Mouse (Mus musculus) c-Kit-positive CD71-negative TER-119-negative erythroid progenitor cells, embryonic 14.5 days (primary cell): ENCODE results near the gene Htr1b.

Experiments used
- DNase-seq: peaks from one replicate; pipeline ENCODE4 v3.0.0-alpha.2; 2013; ENCODE audit warnings: low read depth

The Htr1b gene

GRCm38 (mm10) chr9:81633437-81633973 lies at the start of gene Htr1b:
Gene Htr1b (minus strand): TSS chr9:81633828.
- DNase-seq: no peak

DNA sequence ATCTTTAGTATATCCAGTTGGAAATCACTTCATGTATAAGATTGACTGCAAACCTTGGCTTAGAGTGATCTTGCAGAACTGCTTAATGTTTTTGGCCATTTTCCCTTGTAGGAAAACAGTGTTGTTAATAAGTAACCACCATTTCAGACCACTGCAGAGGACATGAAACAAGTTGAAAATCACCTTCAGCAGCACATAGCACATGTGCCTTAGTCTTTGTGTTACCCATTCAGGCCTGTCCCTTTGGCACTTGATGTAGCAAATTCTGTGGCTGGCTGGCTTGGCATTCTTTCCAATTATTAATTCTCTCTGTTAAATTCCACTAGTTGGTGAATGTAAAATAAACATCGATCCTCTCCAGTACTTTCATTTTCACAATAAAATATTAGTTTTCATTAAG lies 43.1 kb upstream of the Htr1b start:
- DNase-seq: no peak

DNA sequence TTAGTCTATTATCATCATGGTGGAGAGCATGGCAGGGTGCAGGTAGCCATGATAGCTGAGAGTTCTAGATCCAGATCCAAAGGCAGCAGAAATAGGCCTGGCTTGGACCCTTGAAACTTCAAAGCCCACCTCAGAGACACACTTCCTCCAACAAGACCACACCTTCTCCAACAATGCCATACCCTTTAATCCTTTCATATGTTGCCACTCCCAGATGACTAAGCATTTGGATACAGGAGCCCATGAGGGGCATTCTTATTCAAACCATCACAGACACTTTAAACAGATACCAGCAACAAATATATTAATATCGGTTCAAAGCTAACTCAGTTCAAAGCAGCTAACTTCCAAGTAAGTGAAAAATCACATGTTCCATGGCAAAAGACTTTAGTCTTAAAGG lies 3.9 kb upstream of the Htr1b start:
- no peak for DNase-seq

DNA sequence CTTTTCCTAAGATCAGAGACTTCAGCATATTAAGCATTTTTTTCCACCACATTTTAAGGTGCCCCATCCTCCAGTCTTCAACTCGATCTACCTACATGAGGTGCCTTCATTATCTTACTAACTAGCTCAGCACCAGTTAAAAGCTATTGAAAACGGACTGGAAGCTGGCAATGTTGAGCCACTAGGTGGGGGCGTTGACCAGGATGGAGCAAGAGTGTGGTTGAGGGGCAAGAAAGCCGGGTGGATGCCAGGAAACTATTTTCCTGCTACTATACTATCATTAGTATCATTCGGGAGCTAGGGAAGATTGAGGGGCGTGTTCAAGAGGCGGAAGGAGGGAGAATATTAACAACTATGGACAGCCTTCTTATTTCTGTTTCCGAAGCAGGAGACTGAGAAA lies 1.5 kb upstream of the Htr1b start:
- DNase-seq: no peak

GRCm38 (mm10) chr9:81634163-81634562 lies 535 bp upstream of the Htr1b start:
- no peak for DNase-seq

GRCm38 (mm10) chr9:81632736-81633436 lies 742 bp downstream of the Htr1b start:
- no peak for DNase-seq

DNA sequence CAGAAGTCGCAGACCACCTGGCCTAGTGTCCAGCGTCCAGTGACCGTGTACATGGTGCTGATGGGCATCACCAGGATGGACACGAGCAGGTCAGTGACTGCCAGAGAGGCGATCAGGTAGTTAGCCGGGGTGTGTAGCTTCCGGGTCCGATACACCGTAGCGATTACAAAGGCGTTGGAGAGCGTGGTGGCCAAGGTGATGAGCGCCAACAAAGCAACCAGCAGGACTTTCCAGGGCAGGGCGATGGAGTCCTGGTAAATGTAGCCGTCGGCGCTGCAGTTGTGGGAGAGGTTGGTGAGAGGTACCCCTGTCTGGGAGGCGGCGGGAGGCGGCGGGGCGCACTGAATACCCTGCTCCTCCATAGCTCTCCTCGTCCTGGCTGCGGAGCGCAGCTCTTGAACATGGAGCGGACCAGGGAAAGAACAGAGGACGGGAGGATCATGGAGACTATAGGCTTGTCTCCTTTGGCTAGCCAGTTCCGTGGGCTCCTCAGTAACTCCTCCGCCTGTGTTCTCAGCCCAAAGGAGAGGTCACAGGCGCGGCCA lies 1.4 kb downstream of the Htr1b start:
- no peak for DNase-seq

DNA sequence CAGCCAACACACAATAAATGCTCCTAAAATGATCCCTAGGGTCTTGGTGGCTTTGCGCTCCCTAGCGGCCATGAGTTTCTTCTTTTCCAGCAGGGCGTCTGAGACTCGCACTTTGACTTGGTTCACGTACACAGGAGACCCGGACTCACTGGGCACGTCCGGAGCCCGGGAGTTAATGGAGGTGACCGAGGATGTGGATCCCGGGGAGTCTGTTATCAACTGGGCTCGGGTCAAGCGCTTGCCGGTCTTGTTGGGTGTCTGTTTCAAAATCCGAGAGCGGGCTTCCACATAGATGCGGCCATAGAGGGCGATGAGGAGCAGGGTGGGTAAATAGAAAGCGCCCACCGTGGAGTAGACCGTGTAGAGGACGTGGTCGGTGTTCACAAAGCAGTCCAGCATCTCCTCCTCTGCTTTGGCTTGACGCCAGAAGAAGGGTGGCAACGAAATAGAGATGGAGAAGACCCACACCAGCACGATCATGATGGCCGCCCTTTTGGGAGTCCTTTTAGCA lies 2.0 kb downstream of the Htr1b start:
- DNase-seq: no peak

DNA sequence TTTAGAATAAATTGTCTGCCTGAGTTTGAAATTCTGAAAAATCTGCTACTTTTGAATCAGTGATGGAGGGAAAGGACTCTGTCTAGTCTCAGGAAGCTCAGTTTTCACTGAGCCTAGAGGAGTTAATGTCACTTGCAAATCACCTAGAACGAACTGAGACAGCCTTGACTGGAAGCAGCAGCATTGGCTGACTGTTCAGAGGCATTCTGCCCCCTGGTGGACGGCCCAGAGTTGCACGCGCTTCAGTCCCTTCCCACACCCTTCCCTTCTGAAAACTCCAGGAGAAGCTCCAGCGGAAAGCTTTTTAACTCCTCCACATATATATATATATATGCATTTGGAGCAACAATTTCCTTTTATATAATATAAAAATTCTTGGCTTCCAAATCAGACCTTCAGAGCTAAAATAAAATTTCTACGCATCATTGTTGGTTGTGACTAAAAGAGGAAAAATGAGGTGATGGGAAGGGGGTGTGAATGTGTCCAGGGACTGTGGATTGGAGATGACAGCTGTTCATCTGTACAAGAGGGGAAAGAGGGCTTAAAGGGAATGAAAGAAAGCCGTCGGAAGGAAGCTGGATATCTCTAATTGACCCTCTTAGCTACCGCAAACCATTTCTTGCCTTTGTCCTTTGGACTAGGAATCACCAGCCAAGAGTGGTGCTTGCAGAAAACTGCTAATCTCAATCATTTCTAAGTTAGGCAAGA lies 6.6 kb downstream of the Htr1b start:
- DNase-seq: no peak

DNA sequence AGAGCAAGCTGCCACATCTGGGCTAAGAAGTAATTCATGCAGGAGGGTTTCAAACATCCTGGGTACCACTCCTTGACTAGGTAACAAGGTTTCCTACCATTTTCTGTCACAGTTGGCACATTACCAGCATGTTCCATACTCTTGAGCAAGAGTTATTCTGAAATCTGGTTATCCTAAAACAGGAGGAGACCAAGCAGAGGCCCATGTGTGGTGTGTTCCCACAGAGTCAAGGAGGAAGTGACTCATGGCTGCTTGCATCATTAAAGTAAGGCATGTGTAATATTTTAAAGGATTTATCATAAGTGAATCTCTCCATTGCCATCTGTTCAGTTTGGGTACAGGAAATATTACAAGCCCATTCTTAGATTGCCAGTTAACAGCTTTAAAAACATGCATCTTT lies 7.7 kb downstream of the Htr1b start:
- no peak for DNase-seq

- DNase-seq: no peak
Observed at GRCm38 (mm10) chr9:81622873-81623272, 10.8 kb downstream of the Htr1b start.

- DNase-seq: no peak
Observed at GRCm38 (mm10) chr9:81611022-81611421, 22.6 kb downstream of the Htr1b start.
